Mouse (Mus musculus) liver, postnatal 0 days (tissue): ENCODE data around the gene Ndufb4.

Experiments used
- CTCF ChIP-seq: sonication (generic); IDR thresholded peaks from 2 replicates; pipeline ENCODE4 v1.5.1; 2016; ENCODE audit warnings: antibody characterized with exemption, low read depth
- EP300 ChIP-seq: IDR thresholded peaks from 2 replicates; pipeline ENCODE4 v1.6.1; 2016; ENCODE audit warnings: antibody characterized with exemption, low read depth, mild to moderate bottlenecking

DNA sequence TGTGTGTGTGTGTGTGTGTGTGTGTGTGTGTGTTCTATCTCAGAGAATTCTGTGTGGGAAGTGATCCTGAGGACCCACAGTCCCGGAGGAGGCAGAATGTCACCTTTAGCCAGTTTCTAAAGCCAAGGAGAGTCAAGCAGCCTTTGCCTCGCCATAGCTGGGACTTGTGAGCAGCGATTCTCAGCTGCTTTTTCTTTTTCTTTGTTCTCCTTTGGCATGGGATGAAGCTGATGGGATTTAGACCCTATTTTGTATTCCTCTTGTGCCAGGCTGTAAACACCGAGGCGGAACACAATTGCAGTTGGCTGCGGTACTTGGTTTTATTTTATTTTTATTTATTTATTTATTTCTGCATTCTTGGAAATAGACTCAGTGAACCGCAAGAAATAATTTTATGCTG, 25.2 kb downstream of the Ndufb4 start:
- TF ChIP-seq CTCF (no peak), EP300 (no peak)
